Mouse (Mus musculus) layer of hippocampus, adult 8-10 months (tissue): ENCODE results near the gene Olfr223. TPM values are rescaled to one million over a fixed set of nuclear protein-coding genes. Genes with fewer than 3 reads are reported as not detected.
"Not testable (repeated sequence)": the region's sequence is repeated elsewhere in the genome, so short reads cannot be mapped to it uniquely, and the experiment has no call there.

Source experiments
- DNase-seq, 2 experiments: peaks; one replicate each; pipeline ENCODE4 v3.0.0; 2022; ENCODE audit warnings: low spot score in 2 of 2
- total RNA-seq, 4 experiments: library from RNA; stranded (reverse); gene quantifications; 2 replicates each; pipeline ENCODE4 v1.2.4; 2022

The Olfr223 gene
- total RNA-seq, 4 experiments from 2014 or later, result not detected

DNA sequence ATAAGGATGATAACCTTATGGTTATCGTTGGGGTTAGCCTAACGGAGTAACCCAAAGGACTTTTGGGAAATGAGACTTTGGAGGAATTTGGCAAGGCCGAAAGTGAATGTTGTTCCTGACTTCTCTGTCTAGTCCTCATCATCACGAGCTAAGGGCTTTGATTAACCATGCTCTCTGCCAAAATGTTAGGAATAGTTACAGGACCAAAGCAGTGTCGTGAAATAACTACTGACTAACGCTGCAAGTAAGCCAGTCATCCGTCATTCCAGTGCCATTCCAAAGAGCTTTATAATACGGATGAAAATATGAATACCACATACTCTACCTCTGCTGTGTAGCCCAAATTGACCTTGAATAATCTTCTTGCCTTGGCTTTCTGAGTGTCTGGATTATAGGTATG lies 3.9 kb upstream of the Olfr223 start:
- no peak for DNase-seq

DNA sequence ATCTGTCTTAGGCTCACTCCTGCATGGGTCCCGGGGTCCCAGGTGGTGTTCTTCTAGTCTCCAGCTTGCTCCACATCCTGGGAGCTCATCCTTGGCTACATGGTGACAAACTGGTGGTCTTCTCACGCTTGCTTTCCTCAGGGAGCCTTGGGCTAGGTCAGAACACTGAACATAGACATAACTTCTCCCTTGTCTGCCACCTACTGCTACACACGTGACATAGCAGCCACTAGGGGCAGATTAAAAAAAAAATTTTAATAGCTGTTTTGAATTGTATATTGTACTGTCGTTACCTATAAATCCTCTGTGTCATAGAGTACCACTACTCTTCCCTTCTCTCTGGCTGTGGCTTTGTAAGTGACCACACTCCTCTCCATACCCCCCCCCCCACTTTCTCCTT lies 3.0 kb upstream of the Olfr223 start:
- no peak for DNase-seq

DNA sequence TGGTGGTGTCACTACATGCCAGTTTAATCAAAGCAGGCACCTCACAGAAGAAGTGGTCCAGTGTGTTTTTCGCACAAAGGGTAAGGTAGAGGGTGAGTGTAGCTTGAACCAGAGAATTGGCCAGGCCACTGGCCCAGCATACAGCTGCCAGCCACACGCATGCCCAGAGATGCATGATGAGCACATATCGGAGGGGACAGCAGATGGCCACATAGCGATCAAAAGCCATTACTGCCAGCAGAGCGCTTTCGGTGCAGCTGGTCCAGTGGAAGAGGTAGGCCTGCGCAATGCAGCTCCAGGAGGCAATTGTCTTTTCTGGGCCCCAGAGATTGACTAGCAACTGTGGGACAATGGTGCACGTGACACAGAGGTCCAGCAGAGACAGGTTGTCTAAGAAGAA lies 3.6 kb downstream of the Olfr223 start:
- no peak for DNase-seq

DNA sequence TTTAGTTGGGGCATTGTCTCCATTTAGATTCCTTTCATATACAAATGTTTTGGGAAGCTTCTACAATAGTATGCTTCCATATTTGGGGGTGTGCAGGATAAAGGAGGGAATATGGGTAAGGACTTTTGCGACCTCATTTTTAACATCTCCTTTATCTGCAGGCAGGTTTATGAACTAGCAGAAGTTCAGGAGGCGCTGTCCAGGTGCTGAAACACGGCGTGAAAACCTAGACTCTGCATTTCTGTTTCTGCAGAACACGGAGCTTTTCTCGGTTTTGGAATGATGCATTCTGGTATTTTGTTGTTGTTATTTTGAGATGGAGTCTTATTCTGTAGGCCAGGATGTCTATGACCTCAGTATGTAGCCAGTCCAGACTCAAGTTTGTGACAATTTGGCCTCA lies 8.6 kb downstream of the Olfr223 start:
- no peak for DNase-seq

DNA sequence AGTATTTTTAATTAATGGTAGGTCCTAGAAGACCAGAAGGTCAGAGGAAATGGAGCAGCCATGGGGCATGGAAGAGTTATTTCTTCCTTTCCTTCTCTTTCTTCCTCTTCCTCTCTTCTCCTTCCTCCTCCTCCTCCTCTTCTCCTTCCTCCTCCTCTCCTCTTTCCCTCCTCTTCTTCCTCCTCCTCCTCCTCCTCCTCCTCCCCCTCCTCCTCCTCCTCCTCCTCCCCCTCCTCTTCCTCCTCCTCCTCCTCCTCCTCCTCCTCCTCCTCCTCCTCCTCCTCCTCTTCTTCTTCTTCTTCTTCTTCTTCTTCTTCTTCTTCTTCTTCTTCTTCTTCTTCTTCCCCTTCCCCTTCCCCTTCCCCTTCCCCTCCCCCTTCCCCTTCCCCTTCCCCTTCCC lies 17.0 kb downstream of the Olfr223 start, which contains the start of gene Olfr222:
Olfr222 (minus strand) TSS at position 101 of the 400 bp plus-strand sequence.
- DNase-seq, result not testable (repeated sequence)

DNA sequence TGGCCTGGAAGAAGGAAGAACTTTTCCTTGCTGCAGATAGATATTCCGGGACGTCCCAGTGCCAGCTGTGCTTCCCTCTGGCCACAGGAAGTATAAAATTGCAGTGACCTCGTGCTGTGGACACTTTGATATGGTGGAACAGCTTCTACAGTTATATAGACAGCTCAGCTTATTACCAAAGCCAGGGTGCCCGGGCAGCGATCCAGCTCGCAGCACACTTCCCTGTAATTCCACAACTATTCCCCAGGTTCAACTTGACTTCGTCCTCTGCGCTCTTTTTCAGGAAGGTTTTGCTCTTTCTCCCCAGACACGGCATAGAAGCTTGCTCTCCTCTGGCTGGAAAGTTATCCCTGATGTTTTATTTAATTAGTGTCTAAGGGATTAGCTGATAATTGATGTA lies 17.4 kb downstream of the Olfr223 start:
- no peak for DNase-seq

DNA sequence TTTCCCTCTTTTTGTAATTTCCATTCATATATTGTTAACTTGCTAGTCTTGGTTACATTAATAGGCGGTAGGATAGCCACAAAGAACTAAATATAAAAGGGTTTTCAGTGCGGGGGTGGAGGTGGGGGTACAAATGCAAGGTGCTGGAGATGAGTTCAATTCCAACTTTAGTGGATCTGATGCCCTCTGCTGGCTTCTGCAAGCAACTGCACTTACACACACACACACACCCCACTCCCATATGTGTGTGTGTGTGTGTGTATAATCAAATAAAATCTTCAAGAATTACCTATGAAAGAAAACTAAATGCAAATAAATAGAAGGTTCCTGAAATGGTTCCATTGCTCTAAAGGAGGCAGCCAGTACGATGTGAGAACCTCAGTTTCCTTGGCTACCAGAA lies 23.8 kb downstream of the Olfr223 start:
- DNase-seq, result no peak

DNA sequence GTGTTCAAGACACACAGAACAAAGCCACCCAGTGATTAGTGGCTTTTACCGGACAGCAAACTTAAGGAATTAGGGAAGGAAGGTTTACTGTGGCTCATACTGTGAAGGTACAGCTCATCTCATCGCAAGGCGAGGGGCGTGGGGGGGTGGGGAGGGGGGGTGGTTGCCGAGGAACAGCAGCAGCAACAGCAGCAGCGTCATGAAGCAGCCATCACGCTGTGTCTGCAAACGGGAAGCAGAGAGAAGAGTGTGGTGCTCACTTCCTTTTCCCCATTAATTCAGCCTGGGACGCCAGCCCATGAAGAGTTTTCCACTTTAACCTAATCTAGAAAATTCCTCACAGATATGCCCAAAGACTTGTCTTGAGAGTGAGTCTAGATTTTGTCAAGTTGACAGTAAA lies 30.3 kb downstream of the Olfr223 start:
- DNase-seq, result no peak

DNA sequence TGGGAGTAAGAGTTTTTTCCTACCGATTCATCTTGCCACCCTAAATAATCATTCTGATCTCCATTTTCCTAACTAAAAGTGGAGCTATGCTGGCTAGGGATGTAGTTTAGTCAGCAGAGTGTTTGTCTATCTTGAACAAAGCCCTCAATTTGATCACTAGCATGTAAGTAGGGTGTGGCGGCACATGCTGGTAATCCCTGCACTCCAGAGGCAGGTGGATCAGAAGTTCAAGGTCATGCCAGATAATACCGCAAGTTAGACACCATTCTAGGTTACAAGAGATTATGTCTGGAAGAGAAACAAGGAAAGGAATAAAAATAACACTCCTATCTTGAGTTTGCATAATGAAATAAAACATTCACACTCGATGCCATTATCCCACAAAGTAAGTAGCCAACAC lies 30.8 kb downstream of the Olfr223 start:
- DNase-seq, result no peak

DNA sequence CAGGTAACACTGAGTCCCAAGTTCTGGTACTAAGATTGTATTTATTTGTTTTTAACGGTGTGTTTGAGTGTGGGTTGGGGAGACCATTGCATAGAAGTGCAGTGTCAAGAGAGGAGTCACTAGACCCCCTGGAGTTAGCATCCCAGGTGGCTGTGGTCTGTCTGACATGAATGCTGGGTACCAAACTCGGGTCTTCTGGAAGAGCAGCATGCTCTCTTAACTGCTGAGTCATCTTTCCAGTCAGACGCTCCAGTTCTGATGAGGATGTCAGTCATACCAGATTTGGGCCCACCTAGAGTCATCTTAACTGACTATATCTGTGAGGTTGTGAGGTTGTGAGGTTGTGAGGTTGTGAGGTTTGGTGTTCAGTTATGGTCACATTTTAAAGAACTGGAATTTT lies 32.2 kb downstream of the Olfr223 start:
- DNase-seq, result no peak

DNA sequence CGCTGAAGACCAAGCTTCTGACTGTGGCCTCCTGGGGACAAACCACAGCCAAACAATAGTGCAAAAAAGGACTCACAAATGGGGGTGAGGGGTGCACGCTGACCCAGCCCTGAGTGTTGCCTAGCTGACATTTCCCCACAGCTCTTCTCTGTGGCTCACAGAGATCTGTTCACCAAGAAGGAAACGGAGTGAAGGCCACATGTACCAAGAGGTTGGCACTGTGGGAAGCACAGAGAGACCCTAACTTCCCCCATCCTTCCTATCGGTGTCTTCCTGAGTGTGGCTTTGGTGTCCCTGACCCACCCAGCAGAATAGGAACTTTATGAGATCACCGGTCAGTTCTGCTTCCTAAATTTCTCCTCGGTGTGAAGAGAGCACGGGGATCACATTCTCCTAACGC lies 38.6 kb downstream of the Olfr223 start:
- no peak for DNase-seq

DNA sequence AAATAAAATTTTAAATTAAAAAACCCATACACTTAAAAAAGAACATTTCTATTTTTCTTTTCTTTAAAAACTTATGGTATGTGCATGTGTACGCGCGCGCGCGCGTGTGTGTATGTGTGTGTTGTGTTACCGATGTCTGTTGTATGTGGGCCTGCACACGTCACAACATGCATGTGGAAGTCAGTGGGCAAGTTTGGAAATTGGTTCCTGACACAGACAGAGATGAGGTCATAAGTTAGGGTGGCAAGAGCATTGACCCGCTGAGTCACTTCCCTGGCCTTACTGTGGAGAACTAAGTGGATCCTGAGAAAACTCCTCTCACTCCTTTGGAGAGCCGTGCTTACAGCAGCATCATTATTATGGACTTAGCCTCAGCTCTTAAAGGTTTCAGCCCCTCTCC lies 39.0 kb downstream of the Olfr223 start:
- no peak for DNase-seq

DNA sequence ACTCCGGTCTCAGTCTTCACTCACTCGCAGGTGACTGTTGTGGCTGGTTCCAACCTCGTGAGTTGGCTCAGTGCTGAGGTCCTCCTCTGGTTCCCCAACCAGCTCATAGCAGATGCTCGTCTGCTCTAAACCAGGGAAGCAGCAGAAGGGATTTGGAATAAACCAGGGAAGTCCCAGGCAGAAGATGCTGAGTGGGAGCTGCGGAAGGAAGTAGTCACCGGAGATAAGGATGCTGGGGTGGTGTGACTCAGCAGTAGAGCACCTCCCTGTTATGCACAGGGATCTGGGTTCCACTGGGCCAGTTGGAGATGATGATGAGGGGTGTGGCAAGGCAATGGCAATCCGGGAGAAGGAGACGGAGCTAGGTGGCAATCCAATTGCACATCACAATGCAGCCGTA lies 49.1 kb downstream of the Olfr223 start:
- no peak for DNase-seq

DNA sequence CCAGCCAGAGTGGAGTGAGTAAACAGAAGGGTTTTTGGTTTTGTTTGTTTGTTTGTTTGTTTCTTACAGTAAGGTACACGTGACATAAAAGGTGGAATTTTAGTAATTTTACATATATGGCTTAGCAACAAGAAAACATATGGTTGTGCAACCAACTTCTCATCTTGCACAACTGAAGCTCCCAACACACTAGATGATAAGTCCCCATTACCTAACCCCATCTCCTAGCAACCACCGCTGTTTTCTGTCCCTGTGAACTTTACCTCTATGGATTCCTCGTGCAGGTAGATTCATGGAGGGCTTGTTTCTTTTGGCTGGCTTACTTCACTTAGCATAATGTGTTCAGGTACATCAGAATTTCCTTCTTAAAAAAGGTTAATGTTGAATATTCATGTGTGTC lies 49.7 kb downstream of the Olfr223 start:
- no peak for DNase-seq

DNA sequence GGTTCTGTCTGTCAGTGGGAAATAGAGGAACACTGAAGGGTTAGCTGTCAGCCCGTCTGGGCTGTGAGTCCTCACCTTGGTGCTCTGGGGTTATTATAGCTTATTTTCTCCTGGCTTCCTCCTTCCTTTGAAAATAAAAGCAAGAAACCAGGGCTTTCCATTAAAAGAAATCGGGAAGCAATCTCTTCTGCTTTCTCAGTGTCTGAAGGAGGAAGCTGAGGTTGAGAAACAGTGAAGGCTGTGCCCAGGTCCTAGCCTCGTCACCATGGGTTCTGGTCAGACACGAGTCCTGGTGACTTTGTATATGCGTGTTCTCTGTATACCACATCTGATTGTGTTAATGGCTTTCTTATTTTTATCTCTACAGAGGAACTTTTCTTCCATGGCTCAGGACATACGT lies 50.6 kb downstream of the Olfr223 start:
- DNase-seq, result no peak

DNA sequence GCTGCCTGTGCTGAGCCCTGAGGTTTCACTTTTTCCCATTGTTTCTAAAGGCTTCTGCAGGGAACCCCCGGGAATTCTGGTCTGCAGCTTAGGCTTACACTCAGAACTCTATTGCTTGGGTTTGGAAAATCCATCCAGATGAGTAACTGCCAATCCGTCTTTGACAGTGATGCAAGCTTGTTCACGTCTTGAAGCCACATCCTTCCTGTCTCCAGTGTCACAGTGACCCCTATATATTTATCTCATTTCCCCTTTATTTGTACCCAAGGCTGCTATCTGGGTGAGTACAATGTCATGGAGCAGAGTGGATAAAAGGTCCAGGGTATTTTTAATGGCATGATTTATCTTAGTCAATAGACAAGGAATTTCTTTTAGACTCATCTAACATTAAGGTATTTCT lies 51.8 kb downstream of the Olfr223 start, which contains the start of gene Nlrp3:
Nlrp3 (plus strand) TSS at position 245 of the 400 bp plus-strand sequence.
- no peak for DNase-seq

DNA sequence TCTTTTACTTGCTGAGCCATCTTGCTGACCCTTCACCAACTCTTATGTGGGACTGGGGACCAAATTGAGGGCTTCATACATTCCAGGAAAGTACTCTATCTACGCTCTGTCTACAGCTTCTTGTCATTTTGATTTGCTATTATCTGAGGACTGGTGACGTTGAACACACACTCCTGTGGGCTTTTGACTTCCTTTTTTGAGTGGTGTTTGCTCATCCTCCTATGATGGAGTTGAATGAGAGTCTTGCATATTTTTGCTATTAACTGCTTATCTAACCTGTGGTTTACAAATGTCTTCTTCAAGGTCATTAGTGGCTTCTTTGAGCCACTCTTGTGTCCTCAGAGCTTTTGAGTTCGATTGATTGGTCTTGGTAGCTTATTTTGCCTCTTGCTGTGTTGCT lies 53.0 kb downstream of the Olfr223 start:
- DNase-seq, result no peak

Other genes starting within 250 kb of the Olfr223 start
- not detected for gene Prss38, start 217.6 kb downstream of the Olfr223 start, total RNA-seq
- 10 to 100 TPM; 24.0 to 27.8 (median 26.7) TPM for gene Jmjd4, start 143.2 kb downstream of the Olfr223 start, total RNA-seq
- 100 to 1,000 TPM; 337 to 371 (median 354) TPM for gene Snap47, start 142.1 kb downstream of the Olfr223 start, total RNA-seq
- 1 to 10 TPM; 3.6 to 4.0 (median 3.7) TPM for gene Zfp867, start 120.8 kb downstream of the Olfr223 start, total RNA-seq
- gene Zkscan17, start 66.5 kb downstream of the Olfr223 start, total RNA-seq, result 1 to 10 TPM; 6.4 to 10.0 (median 8.3) TPM
- 1 to 10 TPM in 3 of 4 experiments, under 1 TPM in 1; 0.98 to 5.6 (median 2.3) TPM for gene Nlrp3, start 51.7 kb downstream of the Olfr223 start, total RNA-seq
- gene Olfr222, start 17.1 kb downstream of the Olfr223 start, total RNA-seq, result not detected
- gene Mprip, start 68.0 kb upstream of the Olfr223 start, total RNA-seq, result 100 to 1,000 TPM; 265 to 273 (median 269) TPM
- 1 to 10 TPM in 1 of 4 experiments, under 1 TPM in 2, not detected in 1; 0.49 to 1.5 (median 0.85) TPM for gene Pld6, start 194.4 kb upstream of the Olfr223 start, total RNA-seq
- 10 to 100 TPM; 46.7 to 47.9 (median 47.2) TPM for gene Flcn, start 216.7 kb upstream of the Olfr223 start, total RNA-seq
- gene Nt5m, start 246.2 kb upstream of the Olfr223 start, total RNA-seq, result 10 to 100 TPM; 44.6 to 62.9 (median 51.3) TPM
- 10 to 100 TPM; 71.8 to 82.2 (median 78.1) TPM for gene Cops3, start 246.5 kb upstream of the Olfr223 start, total RNA-seq